Mouse (Mus musculus) MEL (cell line): ENCODE results near the gene Tmem8b. TPM values are rescaled to one million over a fixed set of nuclear protein-coding genes. Genes with fewer than 3 reads are reported as not detected.

Source experiments
- DNase-seq: peaks from one replicate; pipeline ENCODE4 v3.0.0; 2011; ENCODE audit warnings: low read depth, low spot score
- H3K27ac ChIP-seq: 2 replicates; pipeline ENCODE4 v1.5.1; 2012; ENCODE audit warnings: low read depth, mild to moderate bottlenecking, control low read depth, low read length, moderate library complexity; ENCODE audit not compliant: control insufficient read depth
- H3K27me3 ChIP-seq, 2 experiments: fragments of 150-350 bp in 1 of 2; sonication (generic) in 1 of 2; 2 replicates each; pipeline ENCODE4 v1.6.1; 2012; ENCODE audit warnings: low read length in 2 of 2, mild to moderate bottlenecking in 2 of 2, improper control_type of control experiment in 1 of 2, moderate library complexity in 1 of 2; ENCODE audit not compliant: insufficient read depth in 2 of 2, control insufficient read depth in 1 of 2
- H3K36me3 ChIP-seq, 2 experiments: 2 replicates each; pipeline ENCODE4 v1.6.1; 2012 to 2014; ENCODE audit warnings: low read length in 2 of 2, improper control_type of control experiment in 1 of 2, inconsistent platforms in 1 of 2, mild to moderate bottlenecking in 1 of 2; ENCODE audit not compliant: insufficient read depth in 2 of 2, control insufficient read depth in 1 of 2
- H3K4me1 ChIP-seq, 2 experiments: fragments of 150-350 bp in 1 of 2; sonication (generic) in 1 of 2; 2 replicates each; pipeline ENCODE4 v1.6.1; 2012; ENCODE audit warnings: low read length in 2 of 2, improper control_type of control experiment in 1 of 2, mild to moderate bottlenecking in 1 of 2; ENCODE audit not compliant: insufficient read depth in 2 of 2, control insufficient read depth in 1 of 2
- H3K4me3 ChIP-seq, 2 experiments: fragments of 150-350 bp in 1 of 2; sonication (generic) in 1 of 2; 2 replicates each; pipeline ENCODE4 v1.5.1; 2012; ENCODE audit warnings: low read depth in 2 of 2, low read length in 2 of 2, mild to moderate bottlenecking in 2 of 2, moderate library complexity in 2 of 2, control low read depth in 1 of 2, improper control_type of control experiment in 1 of 2; ENCODE audit not compliant: control insufficient read depth in 1 of 2, insufficient read depth in 1 of 2
- H3K79me2 ChIP-seq: 2 replicates; pipeline ENCODE4 v1.6.1; 2012; ENCODE audit warnings: mild to moderate bottlenecking, low read length, moderate library complexity; ENCODE audit not compliant: control insufficient read depth, poor library complexity, insufficient read depth
- H3K9ac ChIP-seq: 2 replicates; pipeline ENCODE4 v1.6.1; 2012; ENCODE audit warnings: low read depth, mild to moderate bottlenecking, control low read depth, low read length, moderate library complexity; ENCODE audit not compliant: control insufficient read depth, poor library complexity, severe bottlenecking
- H3K9me3 ChIP-seq: fragments of 150-350 bp; sonication (generic); replicated peaks from 2 replicates; pipeline ENCODE4 v1.6.1; 2012; ENCODE audit warnings: mild to moderate bottlenecking, low read length, improper control_type of control experiment, moderate library complexity; ENCODE audit not compliant: insufficient read depth
- BHLHE40 ChIP-seq: IDR thresholded peaks from 2 replicates; pipeline ENCODE4 v1.6.1; 2012; ENCODE audit warnings: low read depth, mild to moderate bottlenecking, inconsistent platforms, low read length, improper control_type of control experiment, borderline replicate concordance
- CTCF ChIP-seq, 3 experiments: IDR thresholded peaks in 2 of 3; conservative IDR thresholded peaks in 1 of 3; 2 replicates each; pipeline ENCODE4 v1.5.1; 2011 to 2012; ENCODE audit warnings: low read length in 3 of 3, low read depth in 2 of 3, mild to moderate bottlenecking in 2 of 3, improper control_type of control experiment in 1 of 3, inconsistent platforms in 1 of 3, mixed read lengths in 1 of 3, moderate library complexity in 1 of 3; ENCODE audit not compliant: control insufficient read depth in 1 of 3, insufficient read depth in 1 of 3, poor library complexity in 1 of 3, severe bottlenecking in 1 of 3
- E2F4 ChIP-seq: IDR thresholded peaks from 2 replicates; pipeline ENCODE4 v1.6.1; 2011; ENCODE audit warnings: low read depth, low read length, improper control_type of control experiment, borderline replicate concordance
- ELF1 ChIP-seq: IDR thresholded peaks from 2 replicates; pipeline ENCODE4 v1.6.1; 2014; ENCODE audit warnings: low read depth, mild to moderate bottlenecking, inconsistent platforms, low read length, improper control_type of control experiment, moderate library complexity
- GABPA ChIP-seq: IDR thresholded peaks from 2 replicates; pipeline ENCODE4 v1.6.1; 2012; ENCODE audit warnings: low read depth, mild to moderate bottlenecking, inconsistent platforms, low read length, improper control_type of control experiment, moderate library complexity
- GATA1 ChIP-seq: IDR thresholded peaks from 2 replicates; pipeline ENCODE4 v1.6.1; 2011; ENCODE audit warnings: low read depth, low read length, improper control_type of control experiment
- MAFK ChIP-seq: IDR thresholded peaks from 2 replicates; pipeline ENCODE4 v1.6.1; 2011; ENCODE audit warnings: low read depth, mild to moderate bottlenecking, low read length, improper control_type of control experiment, borderline replicate concordance
- MAX ChIP-seq: IDR thresholded peaks from 2 replicates; pipeline ENCODE4 v1.6.1; 2011; ENCODE audit warnings: low read length, improper control_type of control experiment
- MXI1 ChIP-seq: IDR thresholded peaks from 2 replicates; pipeline ENCODE4 v1.6.1; 2011; ENCODE audit warnings: mild to moderate bottlenecking, low read depth, low read length, improper control_type of control experiment
- NELFE ChIP-seq: IDR thresholded peaks from 2 replicates; pipeline ENCODE4 v1.6.1; 2011; ENCODE audit warnings: low read depth, low read length, improper control_type of control experiment
- NRF1 ChIP-seq: IDR thresholded peaks from 2 replicates; pipeline ENCODE4 v1.6.1; 2014; ENCODE audit warnings: low read depth, mild to moderate bottlenecking, inconsistent platforms, low read length, improper control_type of control experiment, moderate library complexity; ENCODE audit not compliant: poor library complexity, insufficient read depth, severe bottlenecking
- POLR2A ChIP-seq, 2 experiments: IDR thresholded peaks; 2 replicates each; pipeline ENCODE4 v1.6.1; 2011 to 2012; ENCODE audit warnings: low read length in 2 of 2, mild to moderate bottlenecking in 2 of 2, control low read depth in 1 of 2, improper control_type of control experiment in 1 of 2, low read depth in 1 of 2, moderate library complexity in 1 of 2; ENCODE audit not compliant: control insufficient read depth in 1 of 2, insufficient read depth in 1 of 2, poor library complexity in 1 of 2
- POLR2AphosphoS5 ChIP-seq: IDR thresholded peaks from 2 replicates; pipeline ENCODE4 v1.6.1; 2012; ENCODE audit warnings: low read depth, borderline replicate concordance, mild to moderate bottlenecking, inconsistent platforms, low read length, moderate library complexity, mixed read lengths
- RAD21 ChIP-seq: IDR thresholded peaks from 2 replicates; pipeline ENCODE4 v1.6.1; 2011; ENCODE audit warnings: mild to moderate bottlenecking, low read depth, low read length, improper control_type of control experiment
- TBP ChIP-seq: IDR thresholded peaks from 2 replicates; pipeline ENCODE4 v1.8.0; 2011; ENCODE audit warnings: low read depth, low read length, improper control_type of control experiment
- TCF12 ChIP-seq: IDR thresholded peaks from 2 replicates; pipeline ENCODE4 v1.6.1; 2014; ENCODE audit warnings: low read depth, mild to moderate bottlenecking, inconsistent platforms, low read length, improper control_type of control experiment, moderate library complexity
- UBTF ChIP-seq: IDR thresholded peaks from 2 replicates; pipeline ENCODE4 v1.6.1; 2012; ENCODE audit warnings: low read depth, mild to moderate bottlenecking, inconsistent platforms, low read length, improper control_type of control experiment, moderate library complexity, borderline replicate concordance; ENCODE audit not compliant: insufficient read depth
- ZC3H11A ChIP-seq: IDR thresholded peaks from 2 replicates; pipeline ENCODE4 v1.6.1; 2012; ENCODE audit warnings: low read depth, mild to moderate bottlenecking, inconsistent platforms, low read length, improper control_type of control experiment
- ZKSCAN1 ChIP-seq: IDR thresholded peaks from 2 replicates; pipeline ENCODE4 v1.6.1; 2012; ENCODE audit warnings: low read depth, mild to moderate bottlenecking, inconsistent platforms, low read length, improper control_type of control experiment, moderate library complexity
- ZMIZ1 ChIP-seq: IDR thresholded peaks from 2 replicates; pipeline ENCODE4 v1.6.1; 2012; ENCODE audit warnings: low read depth, mild to moderate bottlenecking, inconsistent platforms, low read length, improper control_type of control experiment, moderate library complexity
- polyA plus RNA-seq, 2 experiments: library from polyadenylated mRNA; stranded (reverse) in 1 of 2; unstranded in 1 of 2; fragments of >175 nt in 1 of 2; fragments of >200 nt in 1 of 2; gene quantifications; 2 replicates each; pipeline versions ENCODE4 v1.2.1 to v1.2.4; 2012; ENCODE audit warnings: low replicate concordance in 2 of 2, low read depth in 1 of 2; ENCODE audit not compliant: insufficient read length in 2 of 2, insufficient read depth in 1 of 2, missing spikeins in 1 of 2
- total RNA-seq: library from RNA; depleted of rRNA; stranded (reverse); fragments of 300-350 nt; gene quantifications from 2 replicates; pipeline ENCODE4 v1.2.3, GENCODE M21; 2012

Tmem8b gene
- total and polyA plus RNA-seq, 3 experiments, result 0.46 to 3.6 TPM; not detected in 1

DNA sequence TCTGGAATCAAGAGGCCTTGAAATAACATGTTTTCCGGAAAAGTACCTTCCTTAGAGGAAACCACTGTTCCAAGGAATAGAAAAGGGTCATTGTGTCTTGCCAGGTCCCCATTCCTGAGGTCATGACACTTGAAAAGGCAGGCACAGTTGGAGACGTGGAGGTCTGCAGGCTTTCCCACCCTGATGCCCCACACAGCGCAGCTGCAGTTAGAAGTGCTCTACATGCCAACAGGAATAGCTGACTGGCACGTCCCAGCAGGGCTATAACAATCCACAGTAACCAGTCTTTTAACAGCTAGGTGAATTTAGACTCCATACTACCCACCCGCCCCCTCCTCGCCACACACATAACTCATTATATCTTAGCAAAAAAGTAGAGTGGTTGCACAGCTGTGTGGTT is 68.4 kb downstream of the Tmem8b start:
- no peak for TF ChIP-seq MAX
- no peak for TF ChIP-seq NRF1
- no peak for TF ChIP-seq RAD21
- Histone ChIP-seq H3K4me3 (no peak overlapping the region), H3K79me2 (no peaks in the 10 kb centered on the region), H3K27me3 (peaks cover 6 to 13% of the 10 kb centered on the region in 2 experiments), H3K4me1 (no peaks in the 10 kb centered on the region), H3K9ac (no peak overlapping the region), H3K27ac (no peak overlapping the region), H3K36me3 (no peaks in the 10 kb centered on the region), H3K9me3 (no peaks in the 10 kb centered on the region)
- DNase-seq, result no peak

DNA sequence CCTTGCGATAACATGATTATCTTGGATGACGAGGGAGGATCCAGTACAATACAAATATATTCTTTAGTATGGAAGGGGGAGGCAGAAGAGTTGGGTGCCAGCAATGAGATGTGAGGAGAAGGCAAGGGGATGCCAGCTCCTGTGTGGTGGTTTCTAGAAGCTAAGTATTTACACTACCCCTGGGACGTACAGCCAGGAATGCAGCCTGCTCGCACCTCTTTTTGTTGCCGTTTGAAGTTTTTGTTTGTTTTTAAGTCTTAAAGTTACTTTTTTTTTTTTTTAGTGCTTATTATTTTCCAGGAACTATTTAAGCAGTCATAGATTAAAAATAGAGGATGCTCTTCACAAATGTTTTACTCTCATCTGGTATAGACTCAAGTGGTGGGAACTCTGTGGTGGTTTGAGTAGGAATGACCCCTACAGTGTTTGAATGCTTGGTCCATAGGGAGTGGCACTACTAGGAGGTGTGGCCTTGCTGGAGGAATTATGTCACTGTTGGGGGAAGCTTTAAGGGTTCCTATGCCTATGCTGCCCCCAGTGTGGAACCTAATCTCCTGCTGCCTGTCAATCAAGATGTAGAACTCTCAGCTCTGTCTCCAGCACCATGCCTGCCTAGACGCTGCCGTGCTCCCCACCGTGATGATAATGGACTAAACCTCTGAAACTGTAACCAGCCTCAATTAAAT is 70.4 kb downstream of the Tmem8b start:
- Histone ChIP-seq H3K79me2 (no peaks in the 10 kb centered on the region), H3K27me3 (peaks cover 6 to 16% of the 10 kb centered on the region in 2 experiments), H3K4me3 (no peak overlapping the region), H3K9ac (no peak overlapping the region), H3K27ac (no peak overlapping the region), H3K4me1 (no peaks in the 10 kb centered on the region), H3K9me3 (no peaks in the 10 kb centered on the region), H3K36me3 (no peaks in the 10 kb centered on the region)
- DNase-seq, result no peak
- no peak for TF ChIP-seq POLR2A (IDR thresholded peaks at IDR 0.05; ENCODE audit: control insufficient read depth in 1 of 2, insufficient read depth in 1 of 2, low read depth in 1 of 2, low read length in 2 of 2, poor library complexity in 1 of 2)
- no peak for TF ChIP-seq TCF12
- TF ChIP-seq RAD21, result no peak
- no peak for TF ChIP-seq ZKSCAN1
- no peak for TF ChIP-seq BHLHE40
- TF ChIP-seq ZC3H11A, result no peak
- no peak for TF ChIP-seq ELF1
- TF ChIP-seq GABPA, result no peak
- TF ChIP-seq E2F4, result no peak
- no peak for TF ChIP-seq CTCF (IDR thresholded peaks at IDR 0.05 in 2 of 3, conservative IDR thresholded peaks at IDR 0.05 in 1 of 3; ENCODE audit: control insufficient read depth in 1 of 3, insufficient read depth in 1 of 3, low read depth in 2 of 3, low read length in 3 of 3, poor library complexity in 1 of 3, severe bottlenecking in 1 of 3)
- TF ChIP-seq MXI1, result no peak
- TF ChIP-seq GATA1, result no peak
- TF ChIP-seq NELFE, result no peak
- no peak for TF ChIP-seq POLR2AphosphoS5
- no peak for TF ChIP-seq MAFK
- TF ChIP-seq ZMIZ1, result no peak
- no peak for TF ChIP-seq UBTF
- TF ChIP-seq TBP, result no peak
